Mouse (Mus musculus) myocyte (in vitro differentiated cells): ENCODE measurements around the gene Ttc39d. TPM values are rescaled to one million over a fixed set of nuclear protein-coding genes. Genes with fewer than 3 reads are reported as not detected.

Experiments
- H3K27me3 ChIP-seq: one replicate; pipeline ENCODE4 v1.6.1; 2011; ENCODE audit not compliant: control insufficient read depth, insufficient read depth, insufficient read length
- H3K36me3 ChIP-seq: one replicate; pipeline ENCODE4 v1.6.1; 2011; ENCODE audit not compliant: control insufficient read depth, insufficient read depth
- H3K4me2 ChIP-seq: one replicate; pipeline ENCODE4 v1.6.1; 2011; ENCODE audit warnings: low read depth, control low read depth
- H3K4me3 ChIP-seq: one replicate; pipeline ENCODE4 v1.5.1; 2011; ENCODE audit warnings: mild to moderate bottlenecking, control low read depth, moderate library complexity
- H3K79me2 ChIP-seq: one replicate; pipeline ENCODE4 v1.6.1; 2011; ENCODE audit not compliant: control insufficient read depth, insufficient read depth
- H3ac ChIP-seq: one replicate; pipeline ENCODE4 v1.6.1; 2011; ENCODE audit not compliant: control insufficient read depth, insufficient read length
- CEBPB ChIP-seq: IDR thresholded peaks from 2 replicates; pipeline ENCODE4 v1.6.1; 2011; ENCODE audit warnings: mild to moderate bottlenecking, moderate library complexity; ENCODE audit not compliant: poor library complexity, insufficient read depth, severe bottlenecking
- E2F4 ChIP-seq: IDR thresholded peaks from one replicate; pipeline ENCODE4 v1.6.1; 2011; ENCODE audit warnings: mild to moderate bottlenecking, control low read depth, moderate library complexity; ENCODE audit not compliant: insufficient read depth
- MAX ChIP-seq: IDR thresholded peaks from one replicate; pipeline ENCODE4 v1.6.1; 2011; ENCODE audit warnings: low read depth, mild to moderate bottlenecking, control low read depth
- MYOD1 ChIP-seq, 3 experiments: IDR thresholded peaks; one replicate each; pipeline ENCODE4 v1.6.1; 2011; ENCODE audit warnings: control low read depth in 2 of 3, low read depth in 2 of 3, mild to moderate bottlenecking in 2 of 3, moderate library complexity in 1 of 3; ENCODE audit not compliant: insufficient read length in 2 of 3, control insufficient read depth in 1 of 3
- MYOG ChIP-seq, 3 experiments: IDR thresholded peaks; one replicate each; pipeline ENCODE4 v1.6.1; 2011; ENCODE audit warnings: control low read depth in 2 of 3, low read depth in 2 of 3, mild to moderate bottlenecking in 2 of 3; ENCODE audit not compliant: insufficient read length in 2 of 3, control insufficient read depth in 1 of 3, insufficient read depth in 1 of 3
- POLR2A ChIP-seq: IDR thresholded peaks from one replicate; pipeline ENCODE4 v1.6.1; 2011; ENCODE audit warnings: low read depth, mild to moderate bottlenecking, control low read depth, moderate library complexity; ENCODE audit not compliant: insufficient read length
- POLR2AphosphoS2 ChIP-seq: IDR thresholded peaks from one replicate; pipeline ENCODE4 v1.6.1; 2011; ENCODE audit warnings: low read depth, control low read depth; ENCODE audit not compliant: insufficient read length
- REST ChIP-seq: IDR thresholded peaks from one replicate; pipeline ENCODE4 v1.6.1; 2011; ENCODE audit warnings: mild to moderate bottlenecking, control low read depth, moderate library complexity; ENCODE audit not compliant: insufficient read depth, insufficient read length
- SRF ChIP-seq: IDR thresholded peaks from one replicate; pipeline ENCODE4 v1.6.1; 2011; ENCODE audit warnings: low read depth; ENCODE audit not compliant: control insufficient read depth, insufficient read length
- TCF12 ChIP-seq: IDR thresholded peaks from one replicate; pipeline ENCODE4 v1.6.1; 2011; ENCODE audit warnings: mild to moderate bottlenecking, control low read depth; ENCODE audit not compliant: poor library complexity, insufficient read depth, severe bottlenecking
- TCF3 ChIP-seq: IDR thresholded peaks from one replicate; pipeline ENCODE4 v1.6.1; 2011; ENCODE audit warnings: low read depth, control low read depth; ENCODE audit not compliant: insufficient read length
- USF1 ChIP-seq: IDR thresholded peaks from one replicate; pipeline ENCODE4 v1.6.1; 2011; ENCODE audit warnings: low read depth, mild to moderate bottlenecking, control low read depth, moderate library complexity
- polyA plus RNA-seq: library from polyadenylated mRNA; unstranded; fragments of >200 nt; fragmentation: generic; extraction: Trizol; gene quantifications from one replicate; pipeline ENCODE4 v1.2.1, GENCODE M21; 2012; ENCODE audit warnings: missing spikeins

The Ttc39d gene
- polyA plus RNA-seq, 1 experiment, result 0.01 TPM

GRCm38 (mm10) chr17:80170951-80171350, 36.3 kb upstream of the Ttc39d start:
- Histone ChIP-seq H3K27me3 (no peaks in the 10 kb centered on the region), H3K4me3 (no peak overlapping the region), H3K79me2 (no peaks in the 10 kb centered on the region), H3K36me3 (no peaks in the 10 kb centered on the region), H3K4me2 (no peak overlapping the region), H3ac (no peak overlapping the region)
- TF ChIP-seq TCF3, result no peak
- no peak for TF ChIP-seq MYOG (IDR thresholded peaks at IDR 0.05; ENCODE audit: control insufficient read depth in 1 of 3, insufficient read depth in 1 of 3, insufficient read length in 2 of 3, low read depth in 2 of 3)
- TF ChIP-seq E2F4, result no peak
- TF ChIP-seq POLR2A, result no peak
- TF ChIP-seq CEBPB, result no peak
- no peak for TF ChIP-seq USF1
- TF ChIP-seq REST, result no peak
- TF ChIP-seq TCF12, result no peak
- no peak for TF ChIP-seq MYOD1 (IDR thresholded peaks at IDR 0.05; ENCODE audit: control insufficient read depth in 1 of 3, insufficient read length in 2 of 3, low read depth in 2 of 3)
- TF ChIP-seq POLR2AphosphoS2, result no peak
- TF ChIP-seq SRF, result no peak
- TF ChIP-seq MAX, result no peak

DNA sequence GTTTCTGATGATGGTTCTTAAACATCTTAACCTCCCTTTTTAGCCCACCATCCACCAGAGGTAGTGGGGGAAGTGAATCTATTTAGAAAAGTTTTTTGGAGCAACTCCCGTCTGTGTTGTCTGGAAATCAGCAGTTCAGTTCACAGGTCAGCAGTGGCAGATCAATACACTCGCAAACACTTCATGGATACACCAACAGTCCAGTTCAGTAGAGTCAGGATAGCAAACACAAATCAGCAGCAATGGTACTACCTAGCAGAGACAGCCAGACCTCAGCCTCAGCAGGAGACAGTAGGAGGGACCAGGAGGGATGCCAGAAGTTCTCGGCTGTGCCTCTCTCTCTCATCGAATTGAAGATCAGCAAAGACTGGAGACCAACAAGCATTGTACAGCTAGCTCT, 35.3 kb upstream of the Ttc39d start:
- Histone ChIP-seq H3K79me2 (no peaks in the 10 kb centered on the region), H3ac (no peak overlapping the region), H3K36me3 (no peaks in the 10 kb centered on the region), H3K4me2 (no peak overlapping the region), H3K4me3 (no peak overlapping the region), H3K27me3 (no peaks in the 10 kb centered on the region)
- TF ChIP-seq USF1, result no peak
- TF ChIP-seq CEBPB, result no peak
- no peak for TF ChIP-seq POLR2AphosphoS2
- no peak for TF ChIP-seq POLR2A
- TF ChIP-seq TCF12, result no peak
- TF ChIP-seq MYOD1 (IDR thresholded peaks at IDR 0.05; ENCODE audit: control insufficient read depth in 1 of 3, insufficient read length in 2 of 3, low read depth in 2 of 3), result no peak
- no peak for TF ChIP-seq MYOG (IDR thresholded peaks at IDR 0.05; ENCODE audit: control insufficient read depth in 1 of 3, insufficient read depth in 1 of 3, insufficient read length in 2 of 3, low read depth in 2 of 3)
- TF ChIP-seq REST, result no peak
- TF ChIP-seq E2F4, result no peak
- TF ChIP-seq MAX, result no peak
- no peak for TF ChIP-seq SRF

GRCm38 (mm10) chr17:80172761-80173160, 34.5 kb upstream of the Ttc39d start:
- no peaks in the 10 kb centered on the region for H3K27me3 ChIP-seq
- H3K4me3 ChIP-seq, result no peak overlapping the region
- TF ChIP-seq REST, result no peak
- TF ChIP-seq MYOG (IDR thresholded peaks at IDR 0.05; ENCODE audit: control insufficient read depth in 1 of 3, insufficient read depth in 1 of 3, insufficient read length in 2 of 3, low read depth in 2 of 3), result no peak
- TF ChIP-seq E2F4, result no peak
- no peak for TF ChIP-seq MAX
- TF ChIP-seq POLR2AphosphoS2, result no peak
- no peak for TF ChIP-seq CEBPB
- no peak for TF ChIP-seq SRF
- TF ChIP-seq POLR2A, result no peak

DNA sequence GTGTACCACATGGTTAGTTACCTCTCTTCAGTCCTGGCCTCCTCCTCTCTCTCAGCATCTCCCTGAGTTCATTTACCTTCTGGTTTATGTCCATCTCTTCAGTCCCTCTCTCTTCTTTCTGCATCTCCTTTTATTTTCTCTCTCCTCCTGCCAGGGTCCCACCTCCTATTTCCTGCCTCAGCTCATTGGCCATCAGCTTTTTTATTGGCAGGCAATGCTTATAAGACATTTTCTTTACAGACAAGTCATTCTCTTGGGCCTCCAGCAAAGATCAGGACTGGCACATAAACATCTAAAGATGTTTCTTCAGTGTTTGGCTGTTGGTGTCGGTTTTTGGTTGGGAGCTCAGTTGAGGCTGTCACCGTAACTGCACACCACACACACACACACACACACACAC, 33.6 kb upstream of the Ttc39d start:
- Histone ChIP-seq H3K27me3 (no peaks in the 10 kb centered on the region), H3ac (no peak overlapping the region), H3K4me3 (no peak overlapping the region), H3K79me2 (no peaks in the 10 kb centered on the region), H3K36me3 (no peaks in the 10 kb centered on the region), H3K4me2 (no peak overlapping the region)
- TF ChIP-seq SRF, result no peak

More at GRCm38 (mm10) chr17:80172761-80173160, 34.5 kb upstream of the Ttc39d start:
- no peak overlapping the region for H3K4me2 ChIP-seq
- no peak overlapping the region for H3ac ChIP-seq
- H3K79me2 ChIP-seq, result no peaks in the 10 kb centered on the region
- H3K36me3 ChIP-seq, result no peaks in the 10 kb centered on the region

DNA sequence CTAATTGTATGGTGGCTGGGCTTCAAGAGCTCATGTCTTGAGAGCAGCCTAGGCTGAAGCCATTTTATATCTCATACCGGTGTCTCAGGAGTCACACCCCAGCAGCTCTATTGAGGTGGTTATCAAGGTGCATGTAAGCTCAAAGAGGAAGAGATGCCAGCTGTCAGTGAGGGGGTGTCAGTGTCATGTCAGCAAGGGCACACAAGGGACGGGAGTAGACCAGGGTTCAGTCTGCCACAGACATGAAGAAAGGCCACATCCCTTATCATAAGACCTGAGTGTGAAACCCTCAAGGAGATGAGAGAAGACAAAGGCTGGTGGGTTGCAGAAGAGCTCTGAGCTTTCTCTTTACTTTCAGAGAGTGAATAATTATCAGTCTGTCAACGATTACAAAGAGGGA, 33.1 kb upstream of the Ttc39d start:
- Histone ChIP-seq H3ac (no peak overlapping the region), H3K4me2 (no peak overlapping the region), H3K27me3 (no peaks in the 10 kb centered on the region), H3K4me3 (no peak overlapping the region), H3K79me2 (no peaks in the 10 kb centered on the region), H3K36me3 (no peaks in the 10 kb centered on the region)
- TF ChIP-seq MAX, result no peak
- no peak for TF ChIP-seq USF1
- no peak for TF ChIP-seq CEBPB
- no peak for TF ChIP-seq POLR2A
- TF ChIP-seq MYOG (IDR thresholded peaks at IDR 0.05; ENCODE audit: control insufficient read depth in 1 of 3, insufficient read depth in 1 of 3, insufficient read length in 2 of 3, low read depth in 2 of 3), result no peak
- TF ChIP-seq TCF12, result no peak
- TF ChIP-seq SRF, result no peak
- TF ChIP-seq E2F4, result no peak
- no peak for TF ChIP-seq REST
- no peak for TF ChIP-seq POLR2AphosphoS2
- TF ChIP-seq TCF3, result no peak
- no peak for TF ChIP-seq MYOD1 (IDR thresholded peaks at IDR 0.05; ENCODE audit: control insufficient read depth in 1 of 3, insufficient read length in 2 of 3, low read depth in 2 of 3)
